Mouse (Mus musculus) thymus, adult 2 months (tissue): ENCODE results near the gene Cep85l.

Experiments used
- CTCF ChIP-seq: fragments of 200-500 bp; IDR thresholded peaks from 2 replicates; pipeline ENCODE4 v1.5.1; 2012; ENCODE audit warnings: mild to moderate bottlenecking, control low read depth, low read length, moderate library complexity, borderline replicate concordance; ENCODE audit not compliant: control insufficient read depth, poor library complexity, insufficient read depth; ENCODE audit errors: extremely low read depth
- POLR2A ChIP-seq: fragments of 200-500 bp; IDR thresholded peaks from 2 replicates; pipeline ENCODE4 v1.6.1; 2012; ENCODE audit warnings: mild to moderate bottlenecking, low read length, control low read depth, moderate library complexity; ENCODE audit not compliant: control insufficient read depth, poor library complexity, insufficient read depth; ENCODE audit errors: extremely low read depth

DNA sequence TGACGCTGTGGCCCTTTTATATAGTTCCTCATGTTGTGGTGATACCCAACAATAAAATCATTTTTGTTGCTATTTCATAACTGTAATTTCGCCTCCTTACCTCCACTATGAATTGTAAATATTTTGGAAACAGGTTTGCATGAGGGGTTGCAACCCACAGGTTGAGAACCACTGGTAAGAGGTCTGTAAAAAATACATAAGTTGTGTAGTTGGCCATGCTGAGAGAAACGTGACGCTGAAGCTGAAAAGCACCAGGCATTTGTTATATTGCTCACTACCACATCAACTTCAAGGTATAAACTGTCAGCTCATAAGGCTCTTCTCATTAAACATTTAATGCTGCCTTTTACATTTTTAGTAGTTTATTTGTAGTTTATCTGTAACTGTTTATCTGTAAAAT is 34.2 kb downstream of the Cep85l start:
- no peak for TF ChIP-seq POLR2A
- TF ChIP-seq CTCF = no peak
